Mouse (Mus musculus) colon, adult 2 months (tissue): ENCODE data around the gene Arhgap9. TPM values are rescaled to one million over a fixed set of nuclear protein-coding genes. Genes with fewer than 3 reads are reported as not detected.

Source experiments
- polyA plus RNA-seq: library from polyadenylated mRNA; depleted of rRNA; stranded (reverse); fragments of >200 nt; gene quantifications from 2 replicates; pipeline ENCODE4 v1.2.3, GENCODE M21; 2012; rRNA removed

Gene Arhgap9
- polyA plus RNA-seq = 5.8 and 6.3 TPM in 2 replicates

DNA sequence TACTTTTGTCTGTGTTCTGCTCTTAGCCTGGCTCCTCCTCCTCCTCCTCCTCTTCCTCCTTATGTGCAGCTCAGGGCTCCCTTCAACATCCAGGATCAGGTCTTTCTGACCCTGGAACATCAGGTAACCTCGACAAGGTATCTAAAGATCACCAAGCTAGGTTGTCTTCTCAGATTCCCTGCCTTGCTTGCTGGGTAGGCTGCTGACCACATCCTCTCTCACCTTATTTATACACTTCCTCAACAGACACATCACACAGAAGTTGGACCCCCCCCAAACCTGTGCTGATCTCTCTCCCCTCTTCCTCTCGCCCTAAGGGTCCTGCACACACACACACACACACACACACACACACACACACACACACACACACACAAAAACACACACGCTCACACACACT is at the start of gene Arhgap9:
TSS of gene Arhgap9 (plus strand) at position 344 of the 400 bp plus-strand sequence.

DNA sequence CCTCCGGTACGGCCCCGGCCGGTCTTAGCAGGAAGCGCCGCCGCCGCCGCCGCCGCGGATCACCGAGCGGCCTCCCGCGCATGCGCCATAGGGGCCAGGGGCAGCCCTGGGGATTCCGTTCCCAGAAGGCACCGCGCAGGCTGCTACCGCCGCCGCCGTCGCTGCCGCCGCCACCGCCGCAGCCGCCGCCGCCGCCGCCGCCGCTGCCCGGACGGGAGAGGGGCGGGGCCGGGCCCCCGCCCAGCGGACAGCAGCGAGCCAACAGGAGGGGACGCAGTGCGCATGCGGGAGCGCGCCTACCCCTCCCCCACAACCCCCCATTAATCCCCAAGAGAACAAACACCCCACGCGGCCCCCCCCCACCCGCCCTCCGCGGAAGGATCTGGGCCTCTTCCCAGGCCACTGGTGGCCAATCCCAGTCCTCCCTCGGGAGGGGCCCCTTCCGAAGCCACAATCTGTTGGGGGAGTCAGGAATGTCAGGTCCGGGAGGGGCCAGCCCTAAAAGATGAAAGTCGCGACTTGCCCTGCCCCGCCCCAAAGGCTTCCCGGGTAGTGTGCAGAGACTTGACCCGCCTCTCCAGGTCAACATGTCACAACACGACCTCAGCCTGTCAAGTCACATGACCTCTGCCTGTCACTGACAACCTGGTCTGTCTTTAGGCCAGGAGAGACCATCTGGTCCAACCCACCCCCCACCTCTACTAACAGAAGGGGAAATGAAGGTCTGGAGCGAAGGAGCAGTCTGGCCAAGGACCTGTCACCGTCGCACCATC is 32.8 kb upstream of the Arhgap9 start, which contains the start of gene Mbd6:
TSS of gene Mbd6 (minus strand) at position 219 of the 773 bp plus-strand sequence.

GRCm38 (mm10) chr10:127311476-127312355 is 10.0 kb upstream of the Arhgap9 start, which contains the start of gene Mars:
Mars (minus strand) TSS chr10:127311786.

DNA sequence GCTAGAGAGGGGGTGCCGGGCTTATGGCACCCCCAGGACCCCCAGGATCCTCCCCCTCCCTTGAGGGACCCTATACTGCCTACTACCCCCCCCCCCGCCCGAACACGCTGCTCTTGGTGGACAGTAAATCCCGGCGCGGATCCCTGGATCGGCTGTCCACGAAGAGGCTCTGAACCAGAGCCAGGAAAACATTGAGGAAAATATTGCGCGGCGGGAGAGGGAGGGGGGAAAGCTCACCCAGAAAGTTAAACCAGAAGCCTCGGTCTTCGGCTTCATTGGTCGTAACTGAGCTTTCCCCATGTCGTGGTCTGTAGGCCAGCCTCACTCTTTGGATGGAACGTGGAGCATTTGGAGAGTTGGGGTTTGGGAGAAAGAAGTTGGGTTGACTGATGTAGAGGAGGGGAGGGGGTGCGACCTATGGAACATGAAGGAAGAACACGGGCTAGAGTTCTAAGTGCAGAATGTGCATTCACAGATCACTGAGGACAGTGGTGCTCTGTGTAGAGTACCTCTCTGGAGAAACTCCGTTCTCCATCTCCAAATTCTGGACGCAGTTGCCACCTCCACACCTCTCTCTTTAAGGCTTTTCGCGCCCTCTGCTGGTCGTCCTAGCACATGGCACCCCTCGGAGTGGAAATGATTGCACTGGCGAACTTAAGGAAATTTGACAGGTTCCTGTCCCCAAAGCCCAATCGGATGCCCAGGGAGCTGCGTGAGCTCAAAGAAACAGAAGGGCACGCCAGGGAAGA is 20.3 kb downstream of the Arhgap9 start, which contains the start of gene Gli1:
TSS of gene Gli1 (minus strand) at position 84 of the 749 bp plus-strand sequence.

GRCm38 (mm10) chr10:127353909-127354895 is 32.4 kb downstream of the Arhgap9 start, which contains the start of gene Inhbe:
Inhbe (minus strand) TSS chr10:127354411.

GRCm38 (mm10) chr10:127369834-127370820 is 48.4 kb downstream of the Arhgap9 start, which contains the start of gene Inhbc:
Inhbc (minus strand) TSS chr10:127370431.

Other genes with a start within 250 kb of the Arhgap9 start
- 4.7 and 5.9 TPM in 2 replicates for gene Agap2, start 246.7 kb upstream of the Arhgap9 start, polyA plus RNA-seq
- 79.1 and 84.2 TPM in 2 replicates for gene Os9, start 200.8 kb upstream of the Arhgap9 start, polyA plus RNA-seq
- gene B4galnt1, start 156.7 kb upstream of the Arhgap9 start, polyA plus RNA-seq = 131 and 138 TPM in 2 replicates
- gene Slc26a10, start 141.3 kb upstream of the Arhgap9 start, polyA plus RNA-seq = 1.8 and 5.0 TPM in 2 replicates
- 25.9 and 29.4 TPM in 2 replicates for gene Arhgef25, start 131.9 kb upstream of the Arhgap9 start, polyA plus RNA-seq
- 80.9 and 90.8 TPM in 2 replicates for gene Dtx3, start 126.2 kb upstream of the Arhgap9 start, polyA plus RNA-seq
- gene Pip4k2c, start 110.4 kb upstream of the Arhgap9 start, polyA plus RNA-seq = 40.9 and 52.5 TPM in 2 replicates
- gene Kif5a, start 58.6 kb upstream of the Arhgap9 start, polyA plus RNA-seq = 3.4 and 3.9 TPM in 2 replicates
- gene Dctn2, start 55.6 kb upstream of the Arhgap9 start, polyA plus RNA-seq = 177 and 178 TPM in 2 replicates
- 52.1 and 62.9 TPM in 2 replicates for gene Mbd6, start 32.9 kb upstream of the Arhgap9 start, polyA plus RNA-seq
- gene Mars, start 10.2 kb upstream of the Arhgap9 start, polyA plus RNA-seq = 40.6 and 45.2 TPM in 2 replicates
- 16.4 and 20.1 TPM in 2 replicates for gene Gli1, start 20.0 kb downstream of the Arhgap9 start, polyA plus RNA-seq
- not detected in 2 replicates for gene Inhbe, start 32.4 kb downstream of the Arhgap9 start, polyA plus RNA-seq
- 0.06 and 0.07 TPM in 2 replicates for gene Inhbc, start 48.5 kb downstream of the Arhgap9 start, polyA plus RNA-seq
- 76.8 and 94.8 TPM in 2 replicates for gene R3hdm2, start 58.4 kb downstream of the Arhgap9 start, polyA plus RNA-seq
- gene Stac3, start 179.7 kb downstream of the Arhgap9 start, polyA plus RNA-seq = 0.13 and 1.0 TPM in 2 replicates
- 8.9 and 10.9 TPM in 2 replicates for gene Ndufa4l2, start 193.0 kb downstream of the Arhgap9 start, polyA plus RNA-seq
- gene Shmt2, start 200.5 kb downstream of the Arhgap9 start, polyA plus RNA-seq = 40.7 and 44.2 TPM in 2 replicates
- gene Nxph4, start 212.6 kb downstream of the Arhgap9 start, polyA plus RNA-seq = 0.10 and 0.34 TPM in 2 replicates